Comparison of ENCODE assay signal across 8 mouse cellular contexts in the genomic region with DNA sequence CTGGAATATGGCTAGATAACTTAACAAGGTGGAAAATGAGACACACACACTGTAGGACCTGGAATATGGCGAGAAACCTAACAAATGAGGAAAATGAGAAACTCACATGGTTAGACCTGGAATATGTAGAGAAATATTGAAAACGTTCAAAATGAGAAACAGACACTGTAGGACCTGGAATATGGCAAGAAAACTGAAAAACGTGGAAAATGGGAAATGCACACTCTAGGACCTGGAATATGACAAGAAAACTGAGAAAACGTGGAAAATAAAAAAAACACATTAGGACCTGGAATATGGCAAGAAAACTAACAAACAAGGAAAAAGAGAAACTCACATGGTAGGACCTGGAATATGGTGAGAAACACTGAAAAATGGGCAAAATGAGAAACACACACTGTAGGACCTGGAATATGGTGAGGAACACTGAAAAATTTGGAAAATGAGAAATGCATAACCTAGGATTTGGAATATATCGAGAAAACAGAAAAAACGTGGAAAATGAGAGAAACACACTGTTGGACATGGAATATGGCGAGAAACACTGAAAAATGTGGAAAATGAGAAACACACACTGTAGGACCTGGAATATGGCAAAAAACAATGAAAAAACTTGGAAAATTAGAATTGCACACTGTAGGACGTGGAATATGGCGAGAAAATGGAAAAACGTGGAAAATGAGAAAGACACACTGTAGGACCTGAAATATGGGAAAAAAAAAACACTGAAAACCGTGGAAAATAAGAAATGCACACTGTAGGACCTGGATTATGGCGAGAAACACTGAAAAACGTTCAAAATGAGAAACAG.
DNase-seq lines count a peak whose midpoint lies in the region; ATAC-seq and TF ChIP-seq lines count a peak whose summit lies in the region.

No protein-coding gene starts in this region.

- H3K9ac ChIP-seq in heart, embryonic 13.5 days: no peak overlapping the region
- H3K9ac ChIP-seq in midbrain, embryonic 14.5 days (replicated peaks; ENCODE audit: low read length): no peak overlapping the region

- no peaks in the 10 kb centered on the region for H3K36me3 ChIP-seq in heart, embryonic 13.5 days
- H3K36me3 ChIP-seq in G1E (replicated peaks): no peaks in the 10 kb centered on the region
- no peaks in the 10 kb centered on the region for H3K36me3 ChIP-seq in midbrain, embryonic 14.5 days (ENCODE audit: control insufficient read depth, insufficient read depth, low read length)

- no peak overlapping the region for H3K27ac ChIP-seq in heart, embryonic 13.5 days (replicated peaks)
- no peak overlapping the region for H3K27ac ChIP-seq in midbrain, embryonic 14.5 days (replicated peaks; ENCODE audit: low read depth, low read length)

- peak; percentile 49 for ATAC-seq in heart, embryonic 13.5 days (ENCODE audit: extremely low read depth, insufficient number of reproducible peaks, low FRiP score, low TSS enrichment)
- ATAC-seq in G1E (ENCODE audit: extremely low read depth, insufficient number of reproducible peaks, low FRiP score, poor library complexity, severe bottlenecking): peak; percentile 69
- ATAC-seq in granulocyte monocyte progenitor cell, adult 5-6 weeks (replicated peaks; ENCODE audit: poor library complexity, severe bottlenecking): peak; percentile 48
- ATAC-seq in midbrain, embryonic 14.5 days (ENCODE audit: low FRiP score, low TSS enrichment): peak; percentile 71

- no peak for TF ChIP-seq CTCF in G1E (IDR thresholded peaks at IDR 0.05; ENCODE audit: low read depth, low read length)

- no peaks in the 10 kb centered on the region for H3K27me3 ChIP-seq in heart, embryonic 13.5 days (replicated peaks)
- H3K27me3 ChIP-seq in G1E (ENCODE audit: insufficient read depth, low read length): no peaks in the 10 kb centered on the region
- H3K27me3 ChIP-seq in midbrain, embryonic 14.5 days (ENCODE audit: control insufficient read depth, insufficient read depth, low read length): no peaks in the 10 kb centered on the region

- no peak overlapping the region for H3K4me2 ChIP-seq in heart, embryonic 13.5 days
- no peak overlapping the region for H3K4me2 ChIP-seq in midbrain, embryonic 14.5 days (ENCODE audit: low read length)

- H3K4me3 ChIP-seq in heart, embryonic 13.5 days: no peak overlapping the region
- no peak overlapping the region for H3K4me3 ChIP-seq in G1E (ENCODE audit: low read depth, low read length)
- H3K4me3 ChIP-seq in midbrain, embryonic 14.5 days (replicated peaks; ENCODE audit: low read depth, low read length): no peak overlapping the region

- H3K4me1 ChIP-seq in heart, embryonic 13.5 days: no peaks in the 10 kb centered on the region
- H3K4me1 ChIP-seq in G1E (ENCODE audit: insufficient read depth, low read depth, low read length): no peaks in the 10 kb centered on the region
- H3K4me1 ChIP-seq in midbrain, embryonic 14.5 days (ENCODE audit: control insufficient read depth, insufficient read depth, low read length): no peaks in the 10 kb centered on the region

- H3K9me3 ChIP-seq in heart, embryonic 13.5 days: peaks cover 43% of the 10 kb centered on the region
- peaks cover 27% of the 10 kb centered on the region for H3K9me3 ChIP-seq in G1E (replicated peaks)
- H3K9me3 ChIP-seq in midbrain, embryonic 14.5 days (ENCODE audit: control insufficient read depth, low read length): peaks cover 43% of the 10 kb centered on the region

- no peak for DNase-seq in heart, adult 8-10 months (ENCODE audit: low spot score)
- DNase-seq in G1E (ENCODE audit: low spot score): no peak
- peak; percentile 0 for DNase-seq in midbrain, embryonic 14.5 days
- no peak for DNase-seq in right cerebral cortex, postnatal 4 days
- DNase-seq in left cerebral cortex, adult 9 months (ENCODE audit: low spot score in 2 of 2): no peak
- no peak for DNase-seq in thymus, postnatal 4 days

- 48% methylated on average over 13 of the region's 13 CpGs for WGBS in heart, embryonic 13.5 days
- 65% methylated on average over 13 of the region's 13 CpGs for WGBS in midbrain, embryonic 14.5 days
